Mouse (Mus musculus): ENCODE measurements at regions not wholly inside any gene's neighbourhood (a gene's known extent, or its start where the extent isn't known, plus 50 kb on each side); places are given as distances from the start of the nearest gene placed in this dataset.
A peak's percentile ranks its signal among the peaks of the same experiment; 100 is the strongest.
"Not testable (repeated sequence)": the region's sequence is repeated elsewhere in the genome, so short reads cannot be mapped to it uniquely, and the experiment has no call there.

DNA sequence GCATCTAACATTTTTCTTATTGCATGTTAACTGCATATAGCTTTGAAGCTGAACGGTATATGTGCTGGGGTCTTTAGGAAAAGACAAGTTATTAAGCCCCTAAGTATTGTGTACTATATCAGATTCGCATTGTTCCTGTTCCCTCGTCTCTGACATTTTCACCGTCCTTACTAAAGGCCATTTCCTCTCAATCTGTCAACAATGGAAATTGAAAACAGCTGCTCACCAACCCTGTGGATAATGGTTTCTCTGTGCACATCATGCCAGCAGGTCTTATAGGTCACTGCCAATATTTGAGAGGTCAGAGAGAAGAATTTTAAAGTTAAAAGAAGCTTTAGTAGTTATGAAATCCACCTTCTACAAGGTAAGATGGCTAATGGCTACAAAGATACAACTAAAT is 797.4 kb upstream of the Impad1 start:
- no peaks in the 10 kb centered on the region for H3K4me1 ChIP-seq (ENCODE audit: control insufficient read depth, insufficient read depth, low read length)
- TF ChIP-seq CTCF (IDR thresholded peaks at IDR 0.05; ENCODE audit: borderline replicate concordance, insufficient read depth, low read length) (no peak), POLR2A (IDR thresholded peaks at IDR 0.05; ENCODE audit: low read depth, low read length) (no peak)
- no peak overlapping the region for H3K27ac ChIP-seq (ENCODE audit: insufficient read depth, low read length)
- no peak overlapping the region for H3K4me3 ChIP-seq (ENCODE audit: insufficient read depth, low read length)

DNA sequence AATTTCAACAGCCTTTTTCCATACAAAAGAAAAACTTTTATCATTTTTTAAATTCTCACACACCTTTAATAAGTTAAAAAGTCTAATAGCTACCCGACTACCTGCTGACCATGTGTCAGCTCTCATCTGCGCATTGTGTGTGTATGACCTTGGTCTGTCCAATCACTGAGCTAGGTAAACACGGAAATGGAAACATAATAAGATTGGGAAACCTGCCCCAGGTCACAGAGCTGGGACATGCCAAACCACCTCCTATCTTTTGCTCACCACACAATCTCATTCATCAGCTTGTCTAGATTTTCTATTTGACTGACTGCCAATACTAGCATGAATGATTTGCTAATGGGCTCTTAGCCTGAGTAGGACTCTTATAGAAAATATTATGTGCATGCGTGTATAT is 794.3 kb upstream of the Impad1 start:
- no peaks in the 10 kb centered on the region for H3K4me1 ChIP-seq (ENCODE audit: control insufficient read depth, insufficient read depth, low read length)
- no peak overlapping the region for H3K4me3 ChIP-seq (ENCODE audit: insufficient read depth, low read length)
- H3K27ac ChIP-seq (ENCODE audit: insufficient read depth, low read length), result no peak overlapping the region
- TF ChIP-seq POLR2A (IDR thresholded peaks at IDR 0.05; ENCODE audit: low read depth, low read length) (no peak), CTCF (IDR thresholded peaks at IDR 0.05; ENCODE audit: borderline replicate concordance, insufficient read depth, low read length) (no peak)

DNA sequence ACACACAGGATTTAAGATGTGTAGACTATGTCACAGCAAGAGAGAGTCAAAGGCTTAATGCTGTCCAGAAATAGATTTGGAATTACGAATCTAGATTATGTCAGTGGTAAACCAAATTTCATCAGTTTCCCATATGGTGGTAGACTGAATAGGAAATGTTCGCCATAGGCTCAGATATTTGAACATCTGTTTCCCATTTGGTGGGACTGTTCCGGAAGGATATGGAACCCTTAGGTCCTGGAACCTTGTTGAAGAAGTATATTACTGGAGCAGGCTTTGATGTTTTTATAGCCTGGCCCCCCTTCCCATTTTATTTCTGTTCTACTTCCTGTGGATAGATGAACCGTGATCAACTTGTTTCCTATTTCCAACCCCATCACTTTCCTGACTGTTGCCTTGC is 792.0 kb upstream of the Impad1 start:
- Histone ChIP-seq H3K4me3 (ENCODE audit: insufficient read depth, low read length) (no peak overlapping the region), H3K4me1 (ENCODE audit: control insufficient read depth, insufficient read depth, low read length) (no peaks in the 10 kb centered on the region), H3K27ac (ENCODE audit: insufficient read depth, low read length) (peak overlapping the region; percentile 42)
- TF ChIP-seq POLR2A (IDR thresholded peaks at IDR 0.05; ENCODE audit: low read depth, low read length) (no peak), CTCF (IDR thresholded peaks at IDR 0.05; ENCODE audit: borderline replicate concordance, insufficient read depth, low read length) (no peak)

DNA sequence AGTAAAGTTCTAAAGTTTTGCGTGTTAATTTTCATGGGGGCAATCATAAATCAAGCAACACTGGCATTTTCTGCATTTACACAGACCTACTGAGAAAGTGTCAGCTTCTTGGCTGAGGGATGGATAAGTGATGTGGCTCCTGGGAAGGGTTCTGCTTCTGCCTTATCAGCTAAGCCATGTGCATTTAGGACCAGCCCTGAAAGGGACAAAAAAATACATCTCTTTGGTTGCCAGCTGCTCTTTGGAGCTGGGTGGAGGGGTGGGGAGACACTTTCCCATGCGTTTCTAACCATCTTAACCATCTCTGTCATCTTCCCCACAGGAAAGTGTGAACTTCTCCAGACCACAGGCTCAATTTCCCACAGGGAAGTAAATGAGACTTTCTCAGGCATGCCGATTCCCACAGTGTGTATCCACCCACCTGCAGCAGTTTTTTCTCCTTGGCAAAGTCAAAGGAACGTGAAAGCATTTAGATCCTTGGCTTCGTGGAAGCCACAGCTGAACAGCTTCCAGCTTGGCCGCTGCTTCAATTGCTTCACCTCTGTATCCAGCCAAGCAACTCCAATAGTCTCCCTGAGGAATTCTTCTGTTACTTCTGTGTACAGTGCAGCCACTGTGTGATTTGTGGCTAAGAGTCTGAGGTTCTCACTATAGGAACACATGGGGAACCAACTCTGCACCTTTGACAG is 791.0 kb upstream of the Impad1 start:
- Histone ChIP-seq H3K4me1 (ENCODE audit: control insufficient read depth, insufficient read depth, low read length) (no peaks in the 10 kb centered on the region), H3K27ac (ENCODE audit: insufficient read depth, low read length) (peak overlapping the region; percentile 50), H3K4me3 (ENCODE audit: insufficient read depth, low read length) (no peak overlapping the region)
- TF ChIP-seq CTCF (IDR thresholded peaks at IDR 0.05; ENCODE audit: borderline replicate concordance, insufficient read depth, low read length), result no peak
- TF ChIP-seq POLR2A (IDR thresholded peaks at IDR 0.05; ENCODE audit: low read depth, low read length), result no peak

DNA sequence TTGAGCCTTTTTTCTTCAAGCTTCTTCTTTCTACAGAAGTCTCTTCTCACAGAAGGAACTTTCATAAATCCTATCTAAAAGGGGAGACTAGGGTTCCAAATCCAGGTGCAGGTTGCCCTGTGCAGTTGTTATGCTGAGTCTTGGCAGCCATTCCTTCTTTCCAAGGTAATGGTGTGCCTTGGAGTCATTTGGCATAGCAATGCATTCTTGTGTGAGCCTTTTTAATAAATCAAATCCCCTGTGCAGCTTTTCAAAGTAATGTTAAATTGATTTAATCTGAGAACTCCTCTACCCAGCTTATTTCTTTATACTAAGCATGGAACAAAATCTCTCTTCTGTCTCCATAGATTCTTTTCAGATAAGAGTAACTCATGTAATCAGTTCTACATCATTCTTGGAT is 774.9 kb upstream of the Impad1 start:
- no peak overlapping the region for H3K4me3 ChIP-seq (ENCODE audit: insufficient read depth, low read length)
- H3K27ac ChIP-seq (ENCODE audit: insufficient read depth, low read length), result no peak overlapping the region
- TF ChIP-seq CTCF (IDR thresholded peaks at IDR 0.05; ENCODE audit: borderline replicate concordance, insufficient read depth, low read length) (no peak), POLR2A (IDR thresholded peaks at IDR 0.05; ENCODE audit: low read depth, low read length) (no peak)
- H3K4me1 ChIP-seq (ENCODE audit: control insufficient read depth, insufficient read depth, low read length), result no peaks in the 10 kb centered on the region

DNA sequence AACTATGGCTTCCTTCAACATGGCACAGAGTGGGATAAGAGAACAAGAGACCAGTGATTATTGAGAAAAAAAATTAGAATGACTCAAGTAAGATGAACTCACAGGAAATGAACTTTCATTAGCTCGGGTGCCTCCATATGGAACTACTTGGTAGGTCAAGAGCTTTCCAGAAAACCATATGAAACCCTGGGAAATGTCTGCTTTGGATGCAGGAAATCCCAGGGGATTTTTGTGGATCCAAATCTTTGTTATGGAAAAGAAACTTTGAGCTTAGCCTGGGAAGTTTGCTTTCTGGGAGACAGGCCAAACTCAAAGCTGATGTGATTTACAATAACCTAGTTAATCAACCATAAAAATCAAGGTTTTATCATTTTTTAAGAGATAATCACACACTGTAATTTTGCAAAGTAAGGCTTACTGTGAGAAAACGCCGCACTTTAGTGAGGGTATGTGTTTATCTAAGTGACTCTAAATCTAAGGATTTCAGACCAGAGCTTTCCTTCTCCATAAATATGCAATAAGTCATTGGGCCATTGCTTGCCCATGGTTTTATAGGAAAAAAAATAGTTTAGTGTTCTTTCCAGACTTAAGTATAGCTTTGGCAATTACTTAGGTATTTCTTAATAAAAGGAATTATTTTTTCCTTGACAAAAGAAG is 767.0 kb upstream of the Impad1 start:
- H3K4me3 ChIP-seq (ENCODE audit: insufficient read depth, low read length), result no peak overlapping the region
- TF ChIP-seq POLR2A (IDR thresholded peaks at IDR 0.05; ENCODE audit: low read depth, low read length) (no peak), CTCF (IDR thresholded peaks at IDR 0.05; ENCODE audit: borderline replicate concordance, insufficient read depth, low read length) (no peak)
- H3K4me1 ChIP-seq (ENCODE audit: control insufficient read depth, insufficient read depth, low read length), result peaks cover 5% of the 10 kb centered on the region; the same call in 1 of the 2 replicates
- H3K27ac ChIP-seq (ENCODE audit: insufficient read depth, low read length), result peak overlapping the region; percentile 98

DNA sequence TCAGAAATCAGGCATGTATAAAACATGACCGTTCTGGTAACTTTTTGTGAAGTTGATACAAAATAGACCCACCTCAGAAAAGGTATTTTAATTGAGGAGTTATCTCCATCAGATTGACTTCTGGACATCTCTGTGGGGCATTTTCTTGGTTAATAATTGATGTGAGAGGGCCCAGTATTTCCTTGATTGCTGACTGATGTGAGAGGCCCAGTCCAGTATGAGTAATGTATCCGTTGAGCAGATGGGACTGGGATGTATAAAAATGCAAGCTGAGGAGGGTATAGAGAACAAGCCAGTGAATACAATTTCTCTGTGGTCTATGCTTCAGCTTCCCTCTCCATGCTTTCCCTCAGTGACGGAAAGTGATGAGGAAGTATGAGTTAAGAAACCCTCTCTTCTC is 747.0 kb upstream of the Impad1 start:
- Histone ChIP-seq H3K4me3 (ENCODE audit: insufficient read depth, low read length) (no peak overlapping the region), H3K4me1 (ENCODE audit: control insufficient read depth, insufficient read depth, low read length) (no peaks in the 10 kb centered on the region), H3K27ac (ENCODE audit: insufficient read depth, low read length) (no peak overlapping the region)
- TF ChIP-seq POLR2A (IDR thresholded peaks at IDR 0.05; ENCODE audit: low read depth, low read length) (no peak), CTCF (IDR thresholded peaks at IDR 0.05; ENCODE audit: borderline replicate concordance, insufficient read depth, low read length) (no peak)

DNA sequence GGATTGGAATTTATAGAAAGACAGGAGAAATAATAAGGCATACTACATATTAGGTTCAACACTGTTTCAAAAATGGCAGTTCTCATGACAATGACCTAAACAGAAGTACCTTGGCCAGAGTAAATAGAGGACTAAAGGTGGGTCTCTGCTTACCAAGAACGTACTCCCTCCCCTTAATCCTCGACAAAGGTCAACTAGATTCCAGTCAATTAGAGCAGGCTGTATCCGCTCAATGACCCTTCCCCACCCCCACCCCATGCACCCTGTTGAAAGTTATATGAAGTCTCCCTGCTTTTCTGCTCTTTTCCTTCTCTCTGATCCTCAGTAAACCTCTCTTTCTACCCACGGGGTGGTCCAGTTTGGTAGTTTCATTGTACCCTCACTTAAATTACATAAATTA is 737.3 kb upstream of the Impad1 start:
- Histone ChIP-seq H3K4me1 (ENCODE audit: control insufficient read depth, insufficient read depth, low read length) (no peaks in the 10 kb centered on the region), H3K4me3 (ENCODE audit: insufficient read depth, low read length) (no peak overlapping the region), H3K27ac (ENCODE audit: insufficient read depth, low read length) (no peak overlapping the region)
- TF ChIP-seq CTCF (IDR thresholded peaks at IDR 0.05; ENCODE audit: borderline replicate concordance, insufficient read depth, low read length) (no peak), POLR2A (IDR thresholded peaks at IDR 0.05; ENCODE audit: low read depth, low read length) (no peak)

DNA sequence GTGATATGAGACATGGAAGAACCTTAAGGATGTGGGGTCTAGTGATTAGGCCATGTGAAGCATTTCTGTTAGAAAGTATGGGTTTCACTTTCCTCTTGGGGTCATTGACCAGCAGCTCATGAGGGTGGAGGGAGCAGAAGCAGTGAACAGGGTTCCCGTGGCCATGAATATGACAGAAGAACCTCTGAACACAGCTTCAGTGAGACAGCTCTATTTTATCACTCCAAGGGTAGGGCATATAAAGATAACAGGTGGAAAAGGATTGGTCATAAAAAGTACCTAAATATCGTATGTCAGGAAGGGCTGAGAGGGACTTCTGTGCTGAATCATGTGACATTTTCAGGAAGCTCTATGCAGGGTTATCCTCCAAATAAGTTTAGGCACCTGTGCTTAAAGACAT is 725.4 kb upstream of the Impad1 start:
- 0 out of 2 replicates have a peak, but pooled peaks cover 3% of the 10 kb centered on the region for H3K4me1 ChIP-seq (ENCODE audit: control insufficient read depth, insufficient read depth, low read length)
- TF ChIP-seq CTCF (IDR thresholded peaks at IDR 0.05; ENCODE audit: borderline replicate concordance, insufficient read depth, low read length) (no peak), POLR2A (IDR thresholded peaks at IDR 0.05; ENCODE audit: low read depth, low read length) (no peak)
- H3K27ac ChIP-seq (ENCODE audit: insufficient read depth, low read length), result no peak overlapping the region
- no peak overlapping the region for H3K4me3 ChIP-seq (ENCODE audit: insufficient read depth, low read length)

DNA sequence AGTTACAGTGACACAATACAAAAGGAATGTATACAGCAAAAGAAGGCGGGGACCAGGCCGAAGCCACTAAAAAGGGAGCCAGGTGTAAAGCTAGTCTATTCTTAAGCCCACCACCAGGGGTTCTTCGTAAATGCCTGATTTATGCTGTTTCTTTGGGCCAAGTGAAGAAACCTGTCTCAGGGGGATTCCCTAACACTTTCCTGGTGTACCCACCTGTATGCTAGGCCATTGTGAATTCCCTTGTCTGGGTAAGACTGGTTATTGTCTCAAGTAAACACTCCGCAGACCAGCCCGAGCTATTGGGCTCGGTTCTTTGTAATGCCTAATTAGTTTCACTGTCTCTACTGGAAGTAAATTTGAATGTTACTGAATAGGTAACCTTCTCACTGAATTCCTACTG is 722.3 kb upstream of the Impad1 start:
- not testable (repeated sequence) for H3K4me3 ChIP-seq (ENCODE audit: insufficient read depth, low read length); H3K27ac ChIP-seq (ENCODE audit: insufficient read depth, low read length)

More for the DNA sequence above, 722.3 kb upstream of the Impad1 start:
- H3K4me1 ChIP-seq (ENCODE audit: control insufficient read depth, insufficient read depth, low read length), result not testable (repeated sequence)
